Mouse (Mus musculus) 3T3-L1 (cell line): ENCODE measurements around the gene Cmbl.

Experiments used
- DNase-seq: peaks from one replicate; pipeline ENCODE4 v3.0.0-alpha.2; 2015; ENCODE audit warnings: low read depth, low spot score

Cmbl gene

DNA sequence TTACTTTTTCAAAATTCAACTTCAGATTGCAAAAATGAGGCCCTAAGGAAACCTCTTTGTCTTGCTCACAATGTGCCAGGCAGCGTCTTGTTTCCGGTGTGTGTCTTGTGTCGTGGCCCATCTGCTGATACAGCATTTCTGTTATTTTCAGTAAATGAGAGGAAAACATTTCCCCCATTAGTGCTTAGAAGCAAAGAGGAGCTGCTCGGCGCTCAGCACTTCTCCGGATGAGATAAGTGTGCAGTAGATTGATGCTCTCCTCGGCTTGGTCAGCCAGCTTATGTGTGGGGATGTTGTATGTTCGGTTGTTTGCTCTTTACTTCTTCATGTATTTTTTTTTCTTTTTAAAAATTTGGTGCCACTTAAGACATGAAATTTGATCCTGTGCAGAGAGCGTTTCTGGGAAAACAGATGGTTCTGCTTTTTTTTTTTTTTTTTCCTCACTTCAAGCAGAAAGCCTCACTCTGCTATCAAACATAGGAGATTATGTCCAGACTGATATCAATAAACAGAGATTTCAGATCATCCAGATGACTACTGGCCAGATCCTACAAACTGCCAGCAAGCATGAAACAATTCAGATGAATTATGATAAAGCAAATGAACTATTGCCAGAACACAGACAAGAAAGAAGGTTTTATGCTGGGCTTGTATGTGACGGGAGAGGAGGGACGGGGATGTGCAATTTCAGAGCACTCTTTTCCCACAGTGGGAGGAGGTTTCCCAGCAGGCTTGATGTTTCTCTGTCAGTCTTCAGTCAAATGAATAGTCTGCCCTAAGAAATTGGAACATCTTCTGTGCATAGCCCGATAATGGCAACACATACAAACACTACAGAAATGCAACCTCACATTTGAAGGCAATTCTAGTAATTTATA, 62.3 kb downstream of the Cmbl start:
- DNase-seq: no peak

DNA sequence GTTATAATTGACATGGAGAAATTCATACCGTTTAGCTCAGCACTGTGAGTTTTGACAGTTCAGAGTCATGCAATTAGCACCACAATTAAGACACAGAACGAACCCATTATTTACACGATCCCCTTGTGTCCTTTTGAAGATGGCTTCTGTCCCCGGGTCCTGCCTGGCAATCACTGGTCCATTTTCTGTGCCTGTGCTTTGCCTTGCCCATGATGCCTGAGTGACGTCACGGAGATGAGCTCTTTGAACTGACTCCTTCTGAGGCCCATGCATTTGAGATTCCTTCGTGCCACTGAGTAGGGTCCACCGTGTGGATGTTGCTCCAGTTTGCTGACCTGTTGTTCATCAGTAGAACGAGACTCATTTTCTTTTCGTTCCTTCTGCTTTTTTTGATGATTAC, 63.0 kb downstream of the Cmbl start:
- DNase-seq: no peak

DNA sequence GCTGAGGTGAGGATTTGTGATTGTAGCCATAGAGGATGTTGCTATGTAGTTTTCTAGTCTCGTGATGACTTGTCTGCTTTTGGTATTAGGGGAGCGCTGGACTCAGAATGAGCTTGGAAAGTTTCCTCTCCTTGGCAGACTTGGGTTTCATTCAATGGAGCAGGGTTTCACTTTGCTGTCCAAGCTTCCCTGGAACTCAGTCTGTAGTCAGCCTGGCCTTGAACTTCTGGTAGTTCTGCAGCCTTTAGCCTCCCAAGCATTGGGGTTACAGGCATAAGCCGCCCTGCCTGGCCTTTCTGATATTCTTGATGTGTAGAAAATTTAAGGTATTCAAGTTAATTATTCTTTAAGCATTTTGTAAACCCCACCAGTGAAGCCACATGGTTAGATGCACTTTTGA, 64.4 kb downstream of the Cmbl start:
- no peak for DNase-seq

DNA sequence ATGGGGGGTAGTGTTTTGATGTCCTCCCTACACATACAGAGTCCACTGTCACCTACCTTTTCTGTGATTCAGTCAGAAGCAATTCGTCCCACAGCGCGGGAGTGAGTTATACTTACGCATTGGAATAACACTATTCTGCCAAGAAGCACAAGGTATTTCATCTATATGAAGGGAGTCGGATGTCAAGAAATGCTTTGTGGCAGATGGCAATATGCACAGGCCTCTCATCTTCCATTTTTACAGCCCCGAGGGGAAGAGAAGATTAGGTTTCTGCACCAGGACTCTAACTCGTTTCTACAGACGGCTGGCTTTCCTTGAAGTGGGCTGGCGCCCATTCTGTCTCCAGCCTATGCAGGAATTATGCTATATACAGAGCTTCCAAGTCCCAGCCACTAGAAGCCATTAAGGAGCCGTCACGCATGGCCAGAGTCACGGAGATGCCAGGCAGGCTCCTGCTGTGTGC, 66.2 kb downstream of the Cmbl start:
- DNase-seq: no peak

DNA sequence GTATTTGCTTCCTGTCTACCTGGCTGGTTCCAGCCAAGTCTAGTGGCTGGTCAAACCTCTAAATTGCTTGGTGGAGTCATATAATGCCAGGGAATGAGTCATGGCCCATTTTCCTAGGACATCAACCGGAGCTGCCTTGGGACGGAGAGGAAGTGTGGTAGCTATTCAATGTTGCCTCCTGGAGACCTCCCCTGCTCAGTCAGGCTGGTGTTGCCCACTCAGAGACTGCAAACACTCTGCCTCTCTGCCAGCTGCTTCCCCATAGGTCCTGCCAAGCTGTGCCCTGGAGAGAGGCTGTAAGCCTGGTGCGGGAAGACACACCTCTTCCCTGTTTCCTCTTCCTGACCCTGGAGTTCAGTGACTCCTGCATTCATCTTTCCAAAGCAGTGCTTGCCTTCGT, 67.3 kb downstream of the Cmbl start:
- no peak for DNase-seq

DNA sequence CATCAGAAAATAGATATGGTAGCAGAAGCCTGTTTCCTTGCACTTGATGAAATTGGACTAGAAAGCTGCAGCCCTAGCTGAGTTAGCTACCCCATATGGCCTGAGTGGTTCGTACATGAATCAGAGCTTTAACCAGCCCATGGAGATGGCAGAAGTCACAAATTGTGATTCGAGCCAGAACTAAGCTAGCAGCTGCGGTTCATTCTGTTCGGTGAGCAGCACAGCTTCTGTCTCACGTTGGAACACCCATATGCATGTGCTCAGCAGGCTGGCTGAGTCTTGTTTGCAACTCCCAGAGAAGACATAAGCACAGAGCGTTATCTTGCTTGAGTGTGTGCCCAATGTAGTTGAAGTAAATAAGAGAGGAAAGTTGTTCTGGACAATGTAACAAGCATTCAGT, 69.4 kb downstream of the Cmbl start:
- no peak for DNase-seq

DNA sequence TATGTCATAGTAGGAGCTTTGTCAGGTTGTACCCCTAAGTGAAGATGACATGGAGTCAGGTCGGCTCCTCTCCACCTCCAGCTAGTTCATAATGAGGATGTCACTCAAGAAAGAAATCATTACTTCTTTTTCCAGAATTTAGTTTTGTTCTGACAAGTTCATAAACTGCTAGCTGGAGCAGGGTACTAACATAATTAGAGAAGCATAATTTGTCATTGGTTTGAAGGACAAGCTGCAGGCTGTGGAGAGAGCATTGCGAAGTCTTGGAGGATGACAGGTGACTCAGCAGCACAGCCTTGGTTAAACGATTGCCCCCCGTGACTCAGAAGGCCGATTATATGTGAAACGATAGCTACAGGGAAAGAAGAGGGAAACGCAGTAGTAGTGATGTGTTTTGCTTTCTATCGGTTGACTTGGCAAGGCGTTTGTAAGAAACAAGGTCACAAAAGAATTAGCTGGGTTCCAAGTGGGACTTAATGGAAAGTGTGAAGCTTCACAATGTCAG, 71.0 kb downstream of the Cmbl start:
- peak; percentile 19 for DNase-seq
